Mouse (Mus musculus) frontal cortex, postnatal 10 days (tissue): ENCODE measurements around the gene Tuba3b.

ENCODE experiments used
- DNase-seq, 2 experiments: peaks; one replicate each; pipeline ENCODE4 v3.0.0; 2022; ENCODE audit warnings: low spot score in 2 of 2, mixed read lengths in 1 of 2

Gene Tuba3b

DNA sequence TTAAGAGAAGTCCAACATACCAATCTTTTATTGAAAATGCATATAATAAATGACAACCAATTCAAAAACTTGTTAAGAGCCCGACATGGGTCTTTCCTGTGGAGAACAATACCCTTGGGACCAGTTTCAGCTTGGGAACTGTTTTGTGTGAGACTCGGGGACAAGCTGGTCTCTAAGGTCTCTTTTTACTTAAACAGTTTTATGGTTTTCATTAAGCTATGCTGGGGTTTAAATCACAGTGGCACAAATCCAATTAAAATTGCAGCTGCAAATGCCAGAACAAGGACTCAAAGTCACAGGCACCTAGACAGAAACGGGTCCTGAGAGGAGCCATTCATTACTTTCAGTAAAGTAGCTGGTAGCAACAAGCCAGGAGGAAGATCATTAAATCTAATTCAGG, 10.4 kb upstream of the Tuba3b start:
- DNase-seq, result no peak

DNA sequence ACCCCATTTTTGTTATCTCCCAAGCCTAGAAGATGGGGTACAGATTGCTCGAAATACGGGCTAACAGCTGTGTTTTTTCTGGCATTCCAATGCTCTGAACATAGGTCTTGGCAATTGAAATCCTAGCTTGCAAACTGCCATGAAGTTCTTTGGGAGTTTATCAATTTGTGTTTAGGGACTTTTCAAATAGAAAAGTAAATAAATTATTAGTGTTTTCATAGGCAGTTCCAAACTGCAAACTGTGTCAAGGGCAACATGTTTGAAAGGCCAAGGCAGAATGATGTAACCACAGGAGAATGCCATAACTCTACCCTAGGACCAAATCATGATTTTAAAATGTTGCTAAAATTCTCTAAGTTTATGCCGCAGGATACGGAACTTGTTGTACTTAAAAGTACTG, 7.8 kb upstream of the Tuba3b start:
- DNase-seq, result no peak

DNA sequence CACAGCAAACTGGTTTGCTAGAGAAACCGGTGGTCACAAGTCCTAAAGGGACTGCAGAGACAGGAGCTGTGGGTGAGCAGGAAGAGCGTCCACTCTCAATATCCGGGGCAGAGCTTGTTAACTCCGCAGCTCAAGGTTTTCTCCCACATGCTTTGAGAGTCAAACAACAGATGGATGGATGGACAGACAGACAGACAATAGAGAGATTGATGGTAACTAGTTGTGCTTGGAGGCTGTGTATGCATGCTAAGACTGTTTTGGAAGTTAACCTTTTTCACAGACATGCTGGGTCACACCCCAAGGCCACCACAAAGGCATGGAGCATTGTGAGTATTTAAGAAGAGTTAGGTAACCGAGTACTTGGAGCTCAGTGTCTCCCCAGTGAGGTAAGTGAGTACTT, 6.9 kb upstream of the Tuba3b start:
- no peak for DNase-seq

DNA sequence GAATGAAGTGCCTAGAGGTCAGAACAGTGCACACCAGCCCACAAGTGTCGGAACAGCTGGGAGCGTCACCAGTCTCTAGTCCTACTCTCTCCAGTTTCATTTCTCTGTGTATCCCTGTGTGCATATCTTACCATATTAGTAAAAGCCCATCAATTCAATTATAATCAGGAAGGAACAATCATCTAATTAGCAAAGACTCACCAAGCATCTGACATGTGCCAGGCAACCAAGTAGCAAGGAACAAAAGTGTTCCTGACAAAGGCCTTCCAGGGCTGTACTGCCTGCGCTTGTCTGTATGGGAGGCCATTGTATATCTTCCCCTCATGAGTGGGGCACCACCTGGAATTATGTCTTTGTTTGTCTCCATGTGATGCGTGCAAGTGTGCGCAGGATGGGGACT, 4.7 kb upstream of the Tuba3b start:
- no peak for DNase-seq

DNA sequence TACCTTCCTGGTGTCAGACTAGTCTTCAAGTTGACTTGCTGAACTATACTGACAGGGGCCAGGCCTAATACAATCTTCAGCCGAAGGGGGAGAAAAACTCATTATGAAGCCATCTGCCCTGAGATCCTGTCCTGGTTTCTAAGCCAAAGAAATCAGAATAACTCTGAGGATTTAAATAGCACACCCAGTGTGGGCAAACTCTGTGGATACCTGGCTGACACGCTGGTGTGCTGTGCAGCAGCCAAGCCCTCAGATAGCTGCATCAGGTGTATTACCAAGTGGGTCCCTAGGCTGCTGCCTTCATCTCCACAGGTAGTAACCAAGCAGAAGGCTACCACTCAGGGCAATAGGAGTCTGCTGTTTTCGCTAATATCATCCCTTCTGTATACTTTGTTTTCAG, 2.9 kb upstream of the Tuba3b start:
- no peak for DNase-seq

DNA sequence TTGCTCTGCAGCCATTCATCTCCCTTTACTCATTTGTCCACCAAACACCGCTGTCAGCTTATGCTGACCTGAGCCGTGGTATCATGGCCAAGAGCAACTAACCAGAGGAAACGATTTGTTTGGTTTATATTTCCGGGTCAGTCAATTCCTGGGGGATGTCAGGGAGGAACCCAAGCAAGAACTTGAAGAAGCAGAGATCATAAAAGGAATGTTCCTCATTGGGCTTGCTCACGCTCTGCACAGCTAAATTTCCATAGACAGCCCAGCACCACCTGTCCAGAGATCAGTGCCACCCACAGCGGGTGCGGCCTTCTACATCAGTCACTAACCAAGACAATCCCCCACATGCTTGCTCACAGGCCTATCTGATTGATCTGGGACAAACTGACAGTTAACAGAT, 1.3 kb upstream of the Tuba3b start, which contains the start of gene Lmntd1:
Gene Lmntd1, minus strand, starts transcription at position 101 of the 400 bp plus-strand sequence.
- no peak for DNase-seq

DNA sequence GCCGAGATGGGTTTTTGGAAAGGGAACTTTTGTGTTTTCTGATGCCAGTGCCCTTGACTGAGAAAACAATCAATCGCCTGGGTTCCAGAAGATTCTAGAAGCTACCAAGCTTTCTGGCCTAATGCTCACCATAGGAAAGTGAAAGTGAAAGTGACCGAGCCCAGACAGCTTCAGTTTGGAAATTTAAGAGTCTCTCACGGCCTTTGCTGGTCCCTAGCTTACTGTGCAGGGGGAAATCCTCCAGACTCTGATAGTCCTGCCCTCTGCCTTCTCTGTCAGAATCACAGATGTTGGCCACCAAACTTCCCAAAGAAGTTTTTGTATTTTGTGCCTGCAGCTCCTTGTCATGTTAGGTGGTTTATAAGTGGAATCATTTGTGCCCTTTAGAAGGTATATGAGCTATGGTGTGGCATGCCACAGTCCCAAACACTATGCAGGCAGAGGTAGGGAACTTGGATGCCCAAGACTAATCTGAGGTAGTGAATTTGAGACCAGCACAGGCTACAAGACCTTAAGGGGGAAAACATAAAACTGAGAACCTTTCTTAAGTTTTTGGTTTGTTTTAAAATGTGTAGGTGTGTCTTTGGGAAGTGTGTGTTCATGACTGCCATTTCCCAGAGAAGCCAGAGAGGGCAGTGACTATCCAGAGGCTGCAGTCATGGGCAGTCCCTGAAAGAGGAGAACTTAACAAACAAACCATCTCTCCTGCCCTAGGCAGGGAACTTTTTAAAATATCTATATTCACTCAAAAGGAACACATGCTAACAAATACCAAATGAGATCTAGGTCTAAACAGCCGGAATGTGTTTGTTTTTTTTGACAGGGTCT, 1.1 kb downstream of the Tuba3b start:
- DNase-seq, result no peak

DNA sequence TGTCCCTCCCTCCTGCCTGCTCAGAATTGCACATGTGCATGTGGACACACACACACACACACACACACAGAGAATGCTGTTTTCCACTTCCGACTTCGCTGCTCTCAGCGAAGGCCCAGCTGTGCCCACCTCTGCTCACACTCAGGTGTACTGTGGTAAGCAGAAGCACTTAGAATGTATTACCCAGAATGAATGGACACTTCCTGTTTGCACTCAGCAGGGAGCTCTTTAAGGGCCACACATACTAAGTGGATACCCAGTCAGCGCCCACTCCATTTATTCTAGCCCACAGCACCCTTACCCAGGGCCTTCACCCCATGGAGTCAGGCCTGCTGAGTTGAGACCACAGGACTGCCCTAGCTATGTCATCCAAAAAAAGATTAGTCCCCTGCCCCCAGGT, 7.6 kb downstream of the Tuba3b start:
- DNase-seq, result no peak

DNA sequence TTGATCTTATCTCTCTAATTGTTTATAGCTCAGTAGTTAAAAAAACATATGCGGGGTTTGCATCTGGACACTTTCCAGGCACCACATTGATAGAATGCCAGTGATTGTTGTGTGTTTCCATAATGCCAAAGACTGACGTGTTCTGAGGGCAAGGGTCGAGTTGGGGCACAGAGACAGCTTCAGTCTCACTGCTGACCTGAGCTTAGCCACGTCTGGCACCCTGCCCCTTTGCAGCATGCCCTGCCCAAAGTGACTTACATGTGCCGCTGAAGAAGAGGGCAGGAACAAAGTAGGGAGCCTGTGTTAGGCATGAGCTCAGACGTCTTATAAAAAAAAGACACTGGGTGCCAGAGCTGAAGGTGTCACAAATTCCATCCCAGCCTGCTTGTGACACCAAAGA, 14.7 kb downstream of the Tuba3b start:
- no peak for DNase-seq

DNA sequence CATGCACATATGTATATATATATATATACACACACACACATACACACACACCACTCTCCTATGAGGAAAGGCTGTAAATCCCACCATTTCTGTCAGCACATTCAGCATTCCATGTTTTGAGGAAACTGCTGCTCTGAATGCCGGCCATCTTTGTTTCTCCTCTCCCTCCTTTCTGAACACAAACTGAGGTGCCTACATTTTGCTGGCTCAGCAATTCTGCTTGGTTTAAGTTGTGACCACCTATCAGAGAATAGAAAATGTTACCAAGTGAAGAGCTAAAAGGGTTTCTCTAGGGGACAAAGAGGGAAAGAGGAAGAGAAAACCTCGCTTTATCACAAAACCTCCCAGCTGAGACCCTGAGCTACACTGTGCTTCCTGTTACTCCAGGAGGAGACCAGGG, 18.9 kb downstream of the Tuba3b start:
- DNase-seq, result no peak

DNA sequence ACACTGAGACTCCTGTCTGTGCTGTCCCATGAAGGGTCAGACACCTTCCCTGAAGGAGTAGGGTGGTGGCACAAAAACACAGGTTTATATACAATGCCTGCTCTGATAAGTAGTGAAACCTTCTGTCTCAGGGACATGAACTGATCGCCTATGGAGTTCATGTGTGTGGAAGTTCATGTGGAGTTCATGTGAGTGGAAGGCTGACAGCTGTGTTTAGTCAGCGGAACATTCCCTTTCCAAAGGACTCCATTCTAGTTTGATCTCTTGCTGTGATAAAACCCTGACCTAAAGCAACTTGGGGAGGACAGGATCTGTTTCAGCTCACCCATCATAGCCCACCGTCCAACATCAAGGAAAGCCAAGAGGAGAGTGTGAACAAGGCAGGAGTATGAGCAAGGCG, 21.1 kb downstream of the Tuba3b start:
- DNase-seq, result no peak

DNA sequence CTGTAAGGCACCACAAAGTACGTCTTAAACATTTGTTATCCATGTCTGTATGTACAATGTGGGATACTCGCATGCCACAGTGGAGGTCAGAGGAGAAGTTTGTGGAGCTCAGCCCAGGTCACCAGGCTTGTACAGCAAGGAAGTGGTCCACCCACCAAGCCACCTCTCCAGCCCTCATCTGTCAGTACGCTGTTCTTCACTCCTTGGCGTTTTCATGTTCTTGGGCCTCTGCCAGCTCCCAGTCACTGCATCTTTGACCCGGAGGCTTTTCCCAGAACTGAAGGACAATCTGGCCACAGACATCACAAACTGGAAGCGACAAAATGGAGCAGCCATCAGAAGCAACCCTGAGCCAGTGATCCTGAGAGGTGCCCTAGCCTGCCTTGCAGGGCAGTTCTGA, 22.7 kb downstream of the Tuba3b start:
- DNase-seq, result no peak

DNA sequence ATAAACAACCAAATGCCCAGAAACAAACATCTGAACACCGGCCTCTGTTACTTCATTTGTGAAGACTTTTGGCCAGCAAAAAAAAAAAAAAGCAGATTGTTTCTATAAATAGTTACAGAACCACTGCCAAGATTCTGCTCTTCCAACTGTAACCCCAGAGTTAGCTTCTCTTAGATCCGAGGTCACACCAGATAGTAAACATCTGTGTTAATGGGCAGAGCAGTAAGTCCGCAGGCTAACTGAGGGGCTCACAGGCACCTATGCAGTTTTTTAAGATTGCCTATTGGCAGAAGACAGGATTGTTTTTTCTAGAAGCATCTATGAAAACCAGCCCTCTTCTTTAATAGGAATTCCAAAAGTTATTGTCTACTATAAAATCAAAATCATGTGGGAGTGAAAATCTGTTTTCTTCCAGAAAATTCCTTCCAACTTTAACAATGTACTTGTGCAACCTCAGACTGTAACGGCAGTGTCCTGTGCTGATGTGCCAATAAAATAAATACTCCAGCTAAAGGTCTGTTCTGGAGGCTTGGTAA, 25.5 kb downstream of the Tuba3b start:
- DNase-seq, result no peak

DNA sequence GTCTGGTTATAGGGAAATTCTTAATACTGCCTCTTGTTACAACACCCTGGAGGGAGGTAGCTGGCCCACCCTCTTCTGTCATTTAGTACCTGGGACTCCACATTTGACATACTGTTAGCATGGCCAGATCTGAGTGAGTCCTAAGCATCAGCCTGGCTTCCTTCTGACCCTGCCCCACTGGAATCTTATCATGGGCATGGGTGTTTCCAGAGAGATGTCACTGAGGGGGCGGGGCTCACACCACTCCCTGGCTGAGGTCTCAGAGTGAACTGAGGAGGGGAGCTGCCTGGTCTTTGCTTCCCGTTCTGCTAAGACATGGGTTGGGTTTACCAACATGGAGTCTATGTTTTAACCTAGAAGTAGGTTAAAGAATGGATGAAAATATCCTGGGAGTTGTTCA, 36.4 kb downstream of the Tuba3b start:
- no peak for DNase-seq

DNA sequence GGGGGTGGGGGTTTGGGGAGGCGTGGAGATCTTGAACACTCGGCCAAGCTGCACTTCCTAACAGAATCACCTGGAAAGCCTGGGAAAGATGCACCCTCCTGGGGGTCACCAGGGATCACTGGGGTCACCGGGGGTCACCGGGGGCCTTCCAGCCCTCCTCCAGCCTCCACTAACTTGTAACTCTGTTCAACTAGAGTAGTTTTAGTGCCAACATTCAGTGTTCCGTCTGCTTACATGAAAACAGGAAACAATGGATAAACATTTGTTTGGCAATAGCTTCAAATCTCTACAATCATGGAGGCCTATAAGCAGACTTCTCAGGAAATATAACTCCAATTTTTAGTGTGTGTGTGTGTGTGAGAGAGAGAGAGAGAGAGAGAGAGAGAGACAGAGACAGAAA, 37.4 kb downstream of the Tuba3b start:
- no peak for DNase-seq

DNA sequence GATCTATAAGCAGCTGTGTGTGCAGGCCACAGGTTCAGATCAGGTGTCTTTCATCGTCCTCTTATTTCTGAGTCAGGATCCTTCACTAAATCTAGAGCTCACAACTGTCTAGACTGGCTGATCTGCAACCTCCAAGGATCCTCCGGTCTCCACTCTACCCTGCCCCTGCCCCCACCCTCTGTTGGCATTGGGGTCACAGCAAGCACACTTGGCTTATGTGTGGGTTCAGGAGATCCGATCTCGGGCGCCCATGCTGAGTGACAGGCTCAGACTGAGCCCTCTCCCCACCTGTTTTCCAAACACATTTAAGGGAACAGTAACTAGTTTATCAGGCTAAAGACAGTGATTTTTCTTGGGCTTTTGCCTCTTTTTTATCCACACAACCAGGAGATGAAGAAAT, 38.1 kb downstream of the Tuba3b start:
- DNase-seq, result no peak

DNA sequence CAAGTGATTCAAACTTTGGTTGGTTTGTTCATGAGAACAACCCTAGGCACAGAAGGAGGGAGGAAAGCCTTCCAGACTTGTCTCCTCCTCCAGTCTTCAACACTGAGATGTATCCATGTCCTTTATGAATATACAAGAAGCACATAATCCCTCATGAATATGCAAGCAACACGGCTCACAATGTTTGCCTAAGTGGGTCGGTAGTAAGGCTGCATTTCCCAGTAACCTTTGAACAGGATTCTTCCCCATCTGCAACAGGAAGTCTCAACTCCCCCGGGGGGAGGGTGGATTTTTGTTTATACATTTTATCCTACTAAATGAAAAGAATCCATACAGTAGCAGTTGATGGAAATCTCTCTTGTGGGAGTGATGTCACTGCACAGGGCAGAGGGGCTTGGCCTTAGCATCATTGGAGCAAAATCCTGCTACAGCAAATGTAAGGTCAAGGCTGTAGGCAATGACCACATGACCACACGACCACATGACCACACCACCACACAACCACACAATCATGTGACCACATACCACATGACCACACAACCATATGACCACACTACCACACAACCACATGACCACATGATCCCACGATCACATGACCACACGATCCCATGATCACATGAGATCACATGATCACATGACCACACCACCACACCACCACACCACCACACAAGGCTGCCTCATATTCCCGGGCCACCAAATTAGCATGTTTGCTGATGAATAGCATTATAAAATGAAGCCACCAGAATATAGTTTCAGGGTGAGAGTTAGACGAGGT, 38.7 kb downstream of the Tuba3b start:
- DNase-seq, result no peak

DNA sequence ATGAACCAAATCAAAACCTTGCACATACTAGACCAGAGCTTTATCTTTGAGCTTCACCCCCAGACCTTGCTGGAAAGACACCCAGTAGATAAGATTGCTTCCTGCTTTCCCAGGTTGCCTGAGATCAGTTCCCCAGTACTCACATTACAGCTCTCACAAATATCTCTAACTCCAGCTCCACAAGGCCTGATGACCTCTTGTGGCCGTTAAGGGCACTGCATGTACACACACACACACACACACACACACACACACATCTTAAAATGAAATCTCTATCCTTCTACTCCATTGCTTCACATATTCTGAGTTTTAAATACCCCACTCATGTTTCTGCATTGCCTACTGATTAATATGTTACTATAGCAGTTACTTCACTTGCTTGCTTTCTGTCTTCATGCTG, 40.1 kb downstream of the Tuba3b start:
- DNase-seq, result no peak

DNA sequence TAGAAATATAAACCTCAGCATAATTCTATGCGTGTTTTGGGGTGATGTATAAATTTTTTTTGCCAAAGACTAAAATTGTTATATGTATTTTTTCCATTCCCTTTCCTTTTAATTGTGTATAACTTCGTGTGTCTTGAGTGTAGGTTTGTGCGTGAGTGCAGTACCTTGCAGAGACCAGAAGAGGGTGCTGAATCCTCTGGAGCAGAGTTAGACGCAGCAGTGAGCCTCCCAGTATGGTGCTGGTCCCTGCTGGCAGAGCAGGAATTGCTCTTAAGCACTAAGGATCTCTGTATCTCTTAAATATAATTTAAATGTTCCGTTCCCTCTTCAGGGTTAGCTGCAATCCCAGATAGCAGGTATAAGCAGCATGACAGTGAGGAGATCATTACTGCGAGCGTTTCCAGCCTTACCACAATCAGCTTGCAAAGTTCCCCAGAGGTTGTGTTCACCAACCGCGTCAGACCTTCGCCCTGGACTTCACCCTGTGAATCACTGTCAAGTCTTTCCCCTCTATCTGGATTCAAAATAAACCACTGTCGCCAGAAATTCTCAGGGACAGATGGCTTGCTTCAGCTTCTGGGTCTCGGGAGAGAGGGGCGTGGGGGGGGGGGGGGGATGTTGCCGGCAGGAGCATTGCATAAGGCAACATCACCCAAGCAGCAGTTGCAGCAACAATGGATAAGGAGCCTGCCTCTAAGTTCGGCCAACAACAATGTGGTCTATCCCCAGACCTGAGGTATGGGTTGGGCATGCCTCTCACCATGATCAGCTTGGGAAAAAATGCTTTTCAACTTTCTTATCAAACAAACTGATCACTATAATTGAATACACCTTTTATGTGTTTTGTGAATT, 41.4 kb downstream of the Tuba3b start:
- DNase-seq, result no peak

DNA sequence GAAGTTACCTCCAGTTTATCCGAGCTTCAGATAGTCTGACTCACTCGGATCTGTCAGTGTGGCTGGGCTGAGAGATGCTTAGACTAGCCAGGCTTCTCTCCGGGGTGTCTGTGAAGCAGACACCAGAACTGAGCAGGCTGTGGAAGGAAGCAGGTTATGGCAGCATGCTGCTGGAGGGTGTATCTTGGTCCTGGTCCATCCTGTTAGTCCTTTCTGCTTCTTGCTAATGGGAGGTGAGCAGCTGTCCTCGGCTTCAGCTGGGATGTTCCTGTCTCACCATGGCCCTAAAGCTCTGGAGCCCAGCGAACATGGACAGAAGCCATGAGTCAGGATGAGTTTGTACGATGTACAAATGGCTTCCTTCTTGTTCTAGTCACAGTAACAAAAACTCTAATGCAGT, 43.6 kb downstream of the Tuba3b start:
- no peak for DNase-seq

DNA sequence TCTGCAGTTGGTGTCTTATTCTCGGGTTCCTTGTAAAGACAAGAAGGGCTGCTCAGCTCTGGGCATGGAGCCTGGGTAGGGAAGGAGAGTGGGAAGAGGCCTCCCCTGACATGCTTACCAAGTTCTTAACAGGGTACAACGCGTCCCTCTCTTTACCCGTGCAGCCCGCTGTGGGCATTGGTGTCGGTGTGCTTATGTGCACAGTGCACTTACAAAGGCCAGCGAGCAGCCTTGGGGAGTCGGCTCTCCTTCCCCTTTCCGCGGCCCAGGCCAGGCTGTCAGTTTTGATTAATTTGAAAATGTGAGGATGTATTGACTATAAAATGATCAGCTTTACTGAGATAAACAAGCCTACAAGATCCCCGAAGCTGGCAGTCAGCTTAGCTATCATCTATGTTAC, 45.4 kb downstream of the Tuba3b start:
- DNase-seq, result no peak

DNA sequence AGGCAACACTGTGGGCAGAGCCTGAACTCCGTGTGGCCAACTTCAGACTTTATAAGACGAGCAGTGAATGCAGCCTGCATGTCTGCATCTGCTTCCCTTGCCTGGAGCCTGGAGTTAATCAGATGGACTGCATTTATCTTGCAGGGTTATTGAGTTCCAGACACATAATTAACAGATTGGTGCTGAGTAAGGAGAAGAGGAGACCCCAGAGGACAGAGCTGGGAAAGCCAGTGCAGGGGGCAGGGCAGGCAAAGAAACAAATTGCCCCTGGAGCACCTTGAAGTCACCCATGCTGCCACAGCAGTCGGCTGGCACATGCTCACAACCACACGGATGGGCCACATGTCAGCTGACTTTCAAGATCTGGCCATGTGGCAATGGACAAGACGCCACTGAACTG, 48.7 kb downstream of the Tuba3b start:
- DNase-seq, result no peak
